Mouse (Mus musculus): ENCODE results near the gene Spam1.

Gene Spam1

GRCm38 (mm10) chr6:24790888-24791287 lies at the start of gene Spam1:
Gene Spam1, plus strand, starts transcription at chr6:24791188.
- no peak for DNase-seq

- no peak for DNase-seq
Measured at GRCm38 (mm10) chr6:24748029-24748428, 43.0 kb upstream of the Spam1 start, which contains the start of gene Hyal4. Gene Hyal4, plus strand, starts transcription at chr6:24748329.

GRCm38 (mm10) chr6:24759281-24759680 lies 31.7 kb upstream of the Spam1 start:
- no peak for DNase-seq

- DNase-seq = no peak
Measured at GRCm38 (mm10) chr6:24766261-24766660, 24.7 kb upstream of the Spam1 start.

- DNase-seq = no peak
Measured at GRCm38 (mm10) chr6:24779182-24779581, 11.8 kb upstream of the Spam1 start.

- no peak for DNase-seq
Measured at GRCm38 (mm10) chr6:24822070-24822469, 31.1 kb downstream of the Spam1 start.
